Mouse (Mus musculus): ENCODE results near the gene Rps6kl1. TPM values are rescaled to one million over a fixed set of nuclear protein-coding genes. Genes with fewer than 3 reads are reported as not detected.
"Not testable (repeated sequence)": the region's sequence is repeated elsewhere in the genome, so short reads cannot be mapped to it uniquely, and the experiment has no call there.

Rps6kl1 gene
- polyA plus RNA-seq, 1 experiment from 2014 or later = 0.69 TPM

DNA sequence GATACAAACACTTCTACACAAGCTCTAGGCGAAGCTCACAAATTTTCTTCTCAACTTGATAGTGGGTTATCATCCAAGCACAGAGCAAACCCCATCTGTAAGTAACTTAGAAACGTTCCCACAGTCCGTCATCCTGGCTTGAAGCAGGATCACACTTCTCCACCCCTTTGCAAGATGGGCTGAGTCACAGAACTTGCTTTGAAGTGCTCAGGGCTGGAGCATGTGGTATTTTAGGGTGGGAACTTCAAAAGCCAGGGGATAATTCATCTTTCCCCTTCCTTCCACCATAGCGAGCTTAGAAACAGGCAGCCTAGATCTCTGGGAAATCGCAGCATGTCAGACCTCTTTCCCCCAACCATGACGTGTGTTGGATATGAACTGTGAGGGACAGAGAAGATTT lies 5.3 kb upstream of the Rps6kl1 start:
- Histone ChIP-seq H3K9ac (no peak overlapping the region), H3K4me1 (peaks cover 8% of the 10 kb centered on the region), H3K27me3 (peaks cover 5% of the 10 kb centered on the region), H3K27ac (replicated peaks) (no peak overlapping the region; the same call in 1 of the 2 replicates), H3K4me2 (replicated peaks) (no peak overlapping the region), H3K4me3 (replicated peaks) (no peak overlapping the region), H3K36me3 (no peaks in the 10 kb centered on the region), H3K9me3 (replicated peaks) (no peaks in the 10 kb centered on the region)
- WGBS = 28% methylated on average over 6 of the region's 6 CpGs
- no peak for ATAC-seq (ENCODE audit: insufficient number of reproducible peaks, low FRiP score, low TSS enrichment, low read depth)

- Histone ChIP-seq H3K27ac (replicated peaks) (no peak overlapping the region), H3K4me1 (peaks cover 15% of the 10 kb centered on the region), H3K36me3 (no peaks in the 10 kb centered on the region), H3K9ac (no peak overlapping the region), H3K9me3 (replicated peaks) (no peaks in the 10 kb centered on the region), H3K4me2 (replicated peaks) (no peak overlapping the region), H3K4me3 (replicated peaks) (no peak overlapping the region), H3K27me3 (peaks cover 26% of the 10 kb centered on the region)
- 70% methylated on average over 3 of the region's 3 CpGs for whole genome bisulfite sequencing
- ATAC-seq (ENCODE audit: insufficient number of reproducible peaks, low FRiP score, low TSS enrichment, low read depth) = no peak
Observed at GRCm38 (mm10) chr12:85153011-85153410, 1.9 kb upstream of the Rps6kl1 start.

GRCm38 (mm10) chr12:85150321-85151001 lies 603 bp downstream of the Rps6kl1 start:
- H3K36me3 ChIP-seq = no peaks in the 10 kb centered on the region
- H3K9ac ChIP-seq = no peak overlapping the region
- WGBS = 12% methylated on average over 20 of the region's 20 CpGs
- H3K27ac ChIP-seq (replicated peaks) = no peak overlapping the region
- H3K4me3 ChIP-seq (replicated peaks) = peak overlapping the region; percentile 21
- no peaks in the 10 kb centered on the region for H3K9me3 ChIP-seq (replicated peaks)
- peak overlapping the region; percentile 24 for H3K4me2 ChIP-seq (replicated peaks)
- peaks cover 26% of the 10 kb centered on the region for H3K27me3 ChIP-seq
- ATAC-seq (ENCODE audit: insufficient number of reproducible peaks, low FRiP score, low TSS enrichment, low read depth) = no peak
- peaks cover 23% of the 10 kb centered on the region for H3K4me1 ChIP-seq

- peaks cover 26% of the 10 kb centered on the region for H3K27me3 ChIP-seq
- H3K4me1 ChIP-seq = peaks cover 29% of the 10 kb centered on the region
- no peak for ATAC-seq (ENCODE audit: insufficient number of reproducible peaks, low FRiP score, low TSS enrichment, low read depth)
- WGBS = 74% methylated on average over 9 of the region's 9 CpGs
- no peak overlapping the region for H3K4me3 ChIP-seq (replicated peaks)
- no peak overlapping the region for H3K27ac ChIP-seq (replicated peaks)
- no peaks in the 10 kb centered on the region for H3K36me3 ChIP-seq
- H3K9me3 ChIP-seq (replicated peaks) = no peaks in the 10 kb centered on the region
- no peak overlapping the region for H3K4me2 ChIP-seq (replicated peaks)
- no peak overlapping the region for H3K9ac ChIP-seq
Observed at GRCm38 (mm10) chr12:85146881-85147280, 4.2 kb downstream of the Rps6kl1 start.

DNA sequence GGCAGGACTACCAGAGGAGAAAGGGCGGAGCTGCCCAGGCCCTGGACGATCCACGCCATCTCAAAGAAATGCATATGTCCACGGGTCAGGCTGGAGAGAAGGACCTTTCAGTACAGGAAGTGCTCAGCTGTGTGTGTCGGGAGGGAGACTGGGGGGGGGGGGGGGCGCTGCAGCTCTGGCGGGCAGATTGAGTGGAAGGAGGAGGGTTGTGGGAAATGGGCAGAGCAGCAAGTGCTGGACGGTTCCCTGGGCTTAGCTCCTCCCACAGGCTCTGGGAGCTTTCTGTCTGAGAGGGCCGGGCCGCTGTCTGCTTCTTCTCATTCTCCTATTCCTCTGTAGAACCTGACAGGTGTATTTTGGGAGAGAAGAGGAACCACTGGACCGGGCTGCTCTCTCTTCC lies 4.7 kb downstream of the Rps6kl1 start:
- 29% methylated on average over 10 of the region's 11 CpGs for WGBS
- H3K27ac ChIP-seq (replicated peaks) = no peak overlapping the region
- H3K9me3 ChIP-seq (replicated peaks) = no peaks in the 10 kb centered on the region
- H3K9ac ChIP-seq = no peak overlapping the region
- peaks cover 21% of the 10 kb centered on the region for H3K27me3 ChIP-seq
- peaks cover 28% of the 10 kb centered on the region for H3K4me1 ChIP-seq
- H3K4me3 ChIP-seq (replicated peaks) = no peak overlapping the region
- ATAC-seq (ENCODE audit: insufficient number of reproducible peaks, low FRiP score, low TSS enrichment, low read depth) = no peak
- H3K36me3 ChIP-seq = no peaks in the 10 kb centered on the region
- no peak overlapping the region for H3K4me2 ChIP-seq (replicated peaks)

DNA sequence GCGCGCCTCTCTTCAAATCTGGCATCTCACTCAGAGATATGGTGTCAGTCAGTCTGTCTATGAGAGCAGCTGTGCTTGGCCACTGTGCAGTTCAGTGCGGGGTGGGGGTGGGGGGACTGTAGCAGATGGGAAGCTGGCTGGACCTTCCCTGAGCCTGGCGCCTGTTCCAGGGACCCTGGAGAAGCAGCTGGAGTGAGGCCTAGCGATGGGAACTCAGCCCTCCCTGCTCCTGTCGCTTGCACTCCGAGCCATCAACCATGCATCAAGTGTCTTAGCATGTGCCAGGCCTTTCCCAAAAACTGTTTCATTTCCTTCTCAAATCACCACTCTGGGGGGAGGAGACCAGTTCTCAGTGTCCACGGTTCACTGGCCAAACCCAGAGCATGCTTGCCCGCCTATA lies 5.4 kb downstream of the Rps6kl1 start:
- Histone ChIP-seq H3K27me3 (peaks cover 14% of the 10 kb centered on the region), H3K9me3 (replicated peaks) (no peaks in the 10 kb centered on the region), H3K4me1 (peaks cover 21% of the 10 kb centered on the region), H3K36me3 (no peaks in the 10 kb centered on the region), H3K27ac (replicated peaks) (peak overlapping the region; percentile 55; the same call in 1 of the 2 replicates), H3K4me3 (replicated peaks) (no peak overlapping the region), H3K4me2 (replicated peaks) (no peak overlapping the region), H3K9ac (no peak overlapping the region)
- WGBS = 57% methylated on average over 9 of the region's 9 CpGs
- peak; percentile 63 for ATAC-seq (ENCODE audit: insufficient number of reproducible peaks, low FRiP score, low TSS enrichment, low read depth)

- no peak overlapping the region for H3K4me3 ChIP-seq (replicated peaks)
- H3K27me3 ChIP-seq = peaks cover 6% of the 10 kb centered on the region; the same call in 1 of the 2 replicates
- H3K4me2 ChIP-seq (replicated peaks) = no peak overlapping the region
- H3K27ac ChIP-seq (replicated peaks) = 0 out of 2 replicates have a peak overlapping the region, but pooled peaks have one; percentile 7
- H3K36me3 ChIP-seq = no peaks in the 10 kb centered on the region
- H3K9ac ChIP-seq = no peak overlapping the region
- no peak for ATAC-seq (ENCODE audit: insufficient number of reproducible peaks, low FRiP score, low TSS enrichment, low read depth)
- WGBS = 86% methylated on average over 4 of the region's 4 CpGs
- H3K9me3 ChIP-seq (replicated peaks) = no peaks in the 10 kb centered on the region
- peaks cover 22% of the 10 kb centered on the region for H3K4me1 ChIP-seq
Observed at GRCm38 (mm10) chr12:85144821-85145220, 6.2 kb downstream of the Rps6kl1 start.

DNA sequence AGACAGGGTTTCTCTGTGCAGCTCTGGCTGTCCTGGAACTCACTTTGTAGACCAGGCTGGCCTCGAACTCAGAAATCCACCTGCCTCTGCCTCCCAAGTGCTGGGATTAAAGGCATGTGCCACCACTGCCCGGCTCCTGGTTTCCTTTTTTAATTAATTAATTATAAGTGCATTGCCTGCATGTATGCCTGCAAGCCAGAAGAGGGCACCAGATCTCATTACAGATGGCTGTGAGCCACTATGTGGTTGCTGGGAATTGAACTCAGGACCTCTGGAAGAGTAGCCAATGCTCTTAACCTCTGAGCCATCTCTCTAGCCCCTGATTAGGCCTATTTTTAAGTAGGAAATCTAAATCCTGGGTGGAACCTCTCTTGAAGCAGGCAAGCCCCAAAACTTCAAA lies 6.8 kb downstream of the Rps6kl1 start:
- ATAC-seq (ENCODE audit: insufficient number of reproducible peaks, low FRiP score, low TSS enrichment, low read depth); H3K4me3 ChIP-seq (replicated peaks); H3K27ac ChIP-seq (replicated peaks); H3K4me2 ChIP-seq (replicated peaks); H3K27me3 ChIP-seq; H3K9ac ChIP-seq; H3K9me3 ChIP-seq (replicated peaks); H3K36me3 ChIP-seq: not testable (repeated sequence)
- 48% methylated on average over 2 of the region's 2 CpGs for WGBS
- peaks cover 22% of the 10 kb centered on the region for H3K4me1 ChIP-seq

GRCm38 (mm10) chr12:85142803-85143202 lies 8.3 kb downstream of the Rps6kl1 start:
- no peaks in the 10 kb centered on the region for H3K36me3 ChIP-seq
- H3K9me3 ChIP-seq (replicated peaks) = no peaks in the 10 kb centered on the region
- H3K9ac ChIP-seq = no peak overlapping the region
- WGBS = 12% methylated on average over 4 of the region's 4 CpGs
- H3K27ac ChIP-seq (replicated peaks) = no peak overlapping the region
- 0 out of 2 replicates have a peak, but pooled peaks have one; percentile 55 for ATAC-seq (ENCODE audit: insufficient number of reproducible peaks, low FRiP score, low TSS enrichment, low read depth)
- H3K27me3 ChIP-seq = peaks cover 5% of the 10 kb centered on the region
- H3K4me2 ChIP-seq (replicated peaks) = no peak overlapping the region
- no peak overlapping the region for H3K4me3 ChIP-seq (replicated peaks)
- H3K4me1 ChIP-seq = peaks cover 22% of the 10 kb centered on the region

DNA sequence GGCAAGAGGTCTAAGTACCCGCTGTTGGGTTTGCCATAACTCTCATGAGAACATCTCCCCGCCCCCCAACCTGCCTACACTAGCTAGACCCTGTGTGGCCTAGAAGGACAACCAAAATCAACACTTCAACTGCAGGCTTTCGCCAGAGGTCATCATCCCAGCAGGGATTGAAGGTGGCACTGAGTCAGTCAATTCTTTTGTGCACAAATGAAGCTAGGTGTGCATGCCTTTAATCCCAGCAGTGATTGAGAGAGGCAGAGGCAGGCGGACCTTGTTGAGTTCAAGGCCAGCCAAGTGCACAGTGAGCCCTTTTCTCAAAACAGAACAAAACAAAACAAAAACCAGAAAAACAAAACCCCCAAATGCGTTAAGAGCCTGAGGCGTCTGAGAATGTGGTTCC lies 10.0 kb downstream of the Rps6kl1 start:
- 76% methylated on average over 6 of the region's 6 CpGs for WGBS
- Histone ChIP-seq H3K4me1 (peaks cover 21% of the 10 kb centered on the region), H3K27me3 (peaks cover 5% of the 10 kb centered on the region), H3K27ac (replicated peaks) (no peak overlapping the region), H3K4me2 (replicated peaks) (no peak overlapping the region), H3K9me3 (replicated peaks) (no peaks in the 10 kb centered on the region), H3K9ac (no peak overlapping the region), H3K4me3 (replicated peaks) (no peak overlapping the region), H3K36me3 (no peaks in the 10 kb centered on the region)
- ATAC-seq (ENCODE audit: insufficient number of reproducible peaks, low FRiP score, low TSS enrichment, low read depth) = no peak

- 0 out of 2 replicates have a peak, but pooled peaks cover 4% of the 10 kb centered on the region for H3K36me3 ChIP-seq
- H3K9ac ChIP-seq = no peak overlapping the region
- ATAC-seq (ENCODE audit: insufficient number of reproducible peaks, low FRiP score, low TSS enrichment, low read depth) = no peak
- H3K4me1 ChIP-seq = peaks cover 17% of the 10 kb centered on the region; the same call in 1 of the 2 replicates
- H3K4me2 ChIP-seq (replicated peaks) = no peak overlapping the region
- no peak overlapping the region for H3K27ac ChIP-seq (replicated peaks)
- no peak overlapping the region for H3K4me3 ChIP-seq (replicated peaks)
- peaks cover 5% of the 10 kb centered on the region for H3K27me3 ChIP-seq
- WGBS = 45% methylated on average over 18 of the region's 18 CpGs
- H3K9me3 ChIP-seq (replicated peaks) = no peaks in the 10 kb centered on the region
Observed at GRCm38 (mm10) chr12:85140036-85140701, 10.9 kb downstream of the Rps6kl1 start.
